Mouse (Mus musculus) lung, adult 2 months (tissue): ENCODE results near the gene Med11. TPM values are rescaled to one million over a fixed set of nuclear protein-coding genes. Genes with fewer than 3 reads are reported as not detected.

Experiments
- DNase-seq: peaks from one replicate; pipeline ENCODE4 v3.0.0; 2022
- H3K4me1 ChIP-seq: fragments of 200-500 bp; 2 replicates; pipeline ENCODE4 v1.6.1; 2011; ENCODE audit warnings: low read length; ENCODE audit not compliant: control insufficient read depth, insufficient read depth
- H3K4me3 ChIP-seq: fragments of 200-500 bp; replicated peaks from 2 replicates; pipeline ENCODE3; 2011; ENCODE audit warnings: low read depth, mild to moderate bottlenecking, control low read depth, low read length; ENCODE audit errors: extremely low read depth
- CTCF ChIP-seq: fragments of 200-500 bp; IDR thresholded peaks from 2 replicates; pipeline ENCODE4 v1.5.1; 2011; ENCODE audit warnings: mild to moderate bottlenecking, low read length, control low read depth; ENCODE audit not compliant: insufficient read depth
- POLR2A ChIP-seq: fragments of 200-500 bp; IDR thresholded peaks from 2 replicates; pipeline ENCODE4 v1.6.1; 2011; ENCODE audit warnings: low read depth, mild to moderate bottlenecking, control low read depth, low read length, borderline replicate concordance; ENCODE audit errors: extremely low read depth
- WGBS: fragments of 180-500 bp; shearing (Covaris S2); methylation state at CpG from one replicate; pipeline ENCODE4 v1.1.7; 2018; 5-methylcytosine and 5-hydroxymethylcytosine counted together
- polyA plus RNA-seq: library from polyadenylated mRNA; depleted of rRNA; stranded (reverse); fragments of >200 nt; gene quantifications from 2 replicates; pipeline ENCODE4 v1.2.3, GENCODE M21; 2012

The Med11 gene
- polyA plus RNA-seq, 1 experiment, result 26.9 TPM

DNA sequence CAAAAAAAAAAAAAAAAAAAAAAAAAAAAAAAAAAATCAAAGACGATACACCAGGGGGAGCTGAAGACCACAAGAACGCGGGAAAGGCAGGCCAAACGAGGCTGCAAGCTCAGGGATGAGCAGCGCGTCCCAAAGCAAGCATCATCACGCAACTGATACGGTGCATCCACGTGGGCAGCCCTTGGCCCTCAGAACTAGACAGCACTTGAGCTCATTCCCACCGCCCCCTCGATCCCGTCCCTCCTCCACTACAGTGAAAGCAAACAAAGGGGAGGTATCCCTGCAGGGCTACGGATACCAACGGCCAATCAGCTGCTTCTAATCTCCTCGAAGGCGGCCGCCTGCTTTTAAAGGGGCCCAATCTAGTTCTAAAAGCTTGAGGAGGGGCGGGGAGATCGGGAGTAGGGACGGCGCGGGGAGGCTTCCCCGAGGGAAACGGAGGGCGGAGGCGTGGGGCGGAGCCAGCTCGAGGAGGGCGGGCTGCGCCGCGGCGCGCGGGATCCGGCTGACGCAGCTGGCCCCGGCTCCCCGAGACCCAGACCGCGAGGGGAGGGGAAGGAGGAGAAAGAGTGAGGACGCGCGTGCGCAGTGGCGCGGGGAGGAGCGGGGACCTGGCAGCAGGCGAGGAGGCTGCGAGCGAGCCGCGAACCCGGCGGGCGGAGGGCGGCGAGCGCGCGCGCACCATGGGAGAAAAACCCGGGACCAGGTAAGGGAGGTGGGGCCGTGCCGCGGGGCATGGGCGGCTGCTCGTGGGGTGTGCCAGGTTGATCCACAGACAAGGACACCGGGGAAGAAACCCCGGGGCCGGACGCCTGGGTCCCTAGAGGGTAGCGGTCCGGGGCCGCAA lies 19.4 kb upstream of the Med11 start, which contains the start of gene Arrb2:
Arrb2 (plus strand) TSS at position 588 of the 847 bp plus-strand sequence.
- H3K4me1 ChIP-seq, result peaks cover 6% of the 10 kb centered on the region
- DNase-seq, result peak; percentile 97
- WGBS, result under 1% methylated on average over 68 of the region's 75 CpGs
- peak within 1 kb of the TSS; percentile 84 for H3K4me3 ChIP-seq
- TF ChIP-seq CTCF, result peak; percentile 76
- TF ChIP-seq POLR2A, result peak; percentile 75; the same call in 1 of the 2 replicates

- TF ChIP-seq CTCF (no peak), POLR2A (no peak)
- H3K4me3 ChIP-seq, result peak overlapping the region; percentile 84
- WGBS, result 7% methylated on average over 15 of the region's 15 CpGs
- no peak for DNase-seq
- H3K4me1 ChIP-seq, result peaks cover 6% of the 10 kb centered on the region
These were observed 18.7 kb upstream of the Med11 start for GRCm38 (mm10) chr11:70432895-70433568.

- TF ChIP-seq POLR2A, result no peak
- TF ChIP-seq CTCF, result no peak
- H3K4me3 ChIP-seq, result peak overlapping the region; percentile 26
These were observed 18.2 kb upstream of the Med11 start for GRCm38 (mm10) chr11:70433569-70433943.

GRCm38 (mm10) chr11:70433951-70434350 lies 17.8 kb upstream of the Med11 start:
- no peak for DNase-seq
- peaks cover 6% of the 10 kb centered on the region for H3K4me1 ChIP-seq
- peak overlapping the region; percentile 1 for H3K4me3 ChIP-seq
- no peak for TF ChIP-seq CTCF
- no peak for TF ChIP-seq POLR2A
- 84% methylated on average over 3 of the region's 3 CpGs for WGBS

More at GRCm38 (mm10) chr11:70433569-70433943, 18.2 kb upstream of the Med11 start:
- peaks cover 6% of the 10 kb centered on the region for H3K4me1 ChIP-seq
- WGBS, result 54% methylated on average over 1 of the region's 1 CpGs
- no peak for DNase-seq

- 44% methylated on average over 5 of the region's 5 CpGs for WGBS
- DNase-seq, result no peak
- Histone ChIP-seq H3K4me3 (no peak overlapping the region), H3K4me1 (peaks cover 6% of the 10 kb centered on the region)
- TF ChIP-seq CTCF (no peak), POLR2A (no peak)
These were observed 16.2 kb upstream of the Med11 start for GRCm38 (mm10) chr11:70435476-70435875.

DNA sequence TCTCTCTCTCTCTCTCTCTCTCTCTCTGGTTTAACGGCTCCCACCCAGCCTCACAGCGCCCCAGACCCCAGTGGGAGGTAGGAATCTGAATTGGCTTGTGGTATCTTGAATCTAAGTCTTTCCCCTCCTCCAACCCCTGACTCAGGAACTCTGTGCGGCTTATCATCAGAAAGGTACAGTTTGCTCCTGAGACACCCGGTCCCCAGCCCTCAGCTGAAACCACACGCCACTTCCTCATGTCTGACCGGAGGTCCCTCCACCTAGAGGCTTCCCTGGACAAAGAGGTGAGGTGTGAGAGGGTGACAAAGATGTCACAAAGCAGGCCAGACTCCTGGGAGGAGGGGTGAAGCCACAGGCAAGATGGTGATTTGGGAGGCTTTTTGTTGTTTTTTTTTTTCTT lies 14.3 kb upstream of the Med11 start:
- DNase-seq, result no peak
- Histone ChIP-seq H3K4me1 (peaks cover 6% of the 10 kb centered on the region), H3K4me3 (no peak overlapping the region)
- 82% methylated on average over 6 of the region's 6 CpGs for WGBS
- TF ChIP-seq POLR2A, result no peak
- no peak for TF ChIP-seq CTCF

DNA sequence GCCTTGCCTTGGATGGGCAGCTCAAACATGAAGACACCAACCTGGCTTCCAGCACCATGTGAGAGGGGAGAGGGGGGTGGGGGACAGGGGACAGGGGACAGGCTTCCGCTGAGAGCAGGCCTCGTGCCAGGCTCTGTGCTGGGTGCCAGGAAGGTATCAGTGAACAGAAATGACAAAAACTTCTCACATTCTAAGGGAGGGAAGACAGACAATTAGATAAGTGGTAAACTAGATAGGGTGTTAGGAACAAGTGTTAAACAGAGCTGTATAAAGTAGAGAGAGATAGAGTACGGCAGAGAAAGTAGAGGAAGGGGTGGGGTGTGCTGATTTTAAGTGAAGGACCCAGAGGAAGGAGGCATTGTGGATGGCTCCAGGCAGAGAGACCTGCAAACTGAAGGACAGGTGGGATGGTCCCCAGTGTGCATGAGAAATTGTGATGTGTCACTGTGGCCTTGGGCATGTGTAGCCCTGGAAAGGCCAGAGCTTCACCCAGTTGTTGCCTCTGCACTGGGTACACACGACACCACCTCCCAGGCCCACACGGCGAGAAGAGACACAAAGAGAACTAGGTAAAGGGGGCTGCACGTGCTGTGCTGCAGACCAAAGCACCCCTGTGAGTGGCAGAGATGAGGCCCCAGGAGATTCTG lies 12.9 kb upstream of the Med11 start:
- no peak for DNase-seq
- whole genome bisulfite sequencing, result 90% methylated on average over 7 of the region's 7 CpGs
- no peaks in the 10 kb centered on the region; the same call in 1 of the 2 replicates for H3K4me1 ChIP-seq
- TF ChIP-seq CTCF (no peak), POLR2A (no peak)
- no peak overlapping the region for H3K4me3 ChIP-seq

DNA sequence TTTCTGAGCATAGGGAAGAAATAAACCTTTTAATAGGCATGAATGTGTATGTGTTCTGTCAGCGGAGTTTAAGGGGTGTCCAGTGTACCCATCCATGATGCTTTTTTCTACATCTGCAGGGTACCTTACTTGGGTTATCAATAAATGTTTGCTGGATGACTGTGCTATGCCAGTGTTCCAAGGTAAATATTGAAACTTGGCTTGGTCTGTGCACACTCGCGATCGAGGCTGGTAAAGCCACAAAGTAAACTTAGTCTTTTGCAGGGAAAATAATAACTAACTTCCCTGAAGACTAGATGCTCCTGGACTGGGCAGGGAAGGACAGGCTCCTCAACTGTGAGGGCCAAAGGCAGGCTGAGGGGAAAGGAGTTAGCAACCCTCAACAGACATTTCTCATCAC lies 11.1 kb upstream of the Med11 start:
- Histone ChIP-seq H3K4me3 (no peak overlapping the region), H3K4me1 (peaks cover 2% of the 10 kb centered on the region; the same call in 1 of the 2 replicates)
- no peak for DNase-seq
- no peak for TF ChIP-seq CTCF
- WGBS, result 74% methylated on average over 4 of the region's 4 CpGs

- TF ChIP-seq CTCF (no peak), POLR2A (no peak)
- DNase-seq, result no peak
- Histone ChIP-seq H3K4me1 (peaks cover 2% of the 10 kb centered on the region; the same call in 1 of the 2 replicates), H3K4me3 (no peak overlapping the region)
- WGBS, result 79% methylated on average over 7 of the region's 7 CpGs
These were observed 9.8 kb upstream of the Med11 start for GRCm38 (mm10) chr11:70441882-70442281.
